Mouse (Mus musculus): ENCODE measurements around the gene Kcnn4. TPM values are rescaled to one million over a fixed set of nuclear protein-coding genes. Genes with fewer than 3 reads are reported as not detected.

The Kcnn4 gene
- polyA plus RNA-seq, 1 experiment from 2014 or later = 0.45 TPM

GRCm38 (mm10) chr7:24431713-24432112 lies 61.6 kb downstream of the Kcnn4 start:
- no peaks in the 10 kb centered on the region for H3K9me3 ChIP-seq (ENCODE audit: control insufficient read depth, low read length)
- no peaks in the 10 kb centered on the region for H3K27me3 ChIP-seq (ENCODE audit: control insufficient read depth, insufficient read depth, low read length)
- DNase-seq (no peak), ATAC-seq (ENCODE audit: low FRiP score, low TSS enrichment) (no peak)
- no peak overlapping the region for H3K9ac ChIP-seq (replicated peaks; ENCODE audit: low read length)
- H3K27ac ChIP-seq (replicated peaks; ENCODE audit: low read depth, low read length) = no peak overlapping the region
- no peaks in the 10 kb centered on the region for H3K36me3 ChIP-seq (ENCODE audit: control insufficient read depth, insufficient read depth, low read length)
- H3K4me1 ChIP-seq (ENCODE audit: control insufficient read depth, insufficient read depth, low read length) = no peaks in the 10 kb centered on the region
- WGBS = 78% methylated on average over 11 of the region's 11 CpGs
- H3K4me2 ChIP-seq (ENCODE audit: low read length) = no peak overlapping the region
- no peak overlapping the region for H3K4me3 ChIP-seq (replicated peaks; ENCODE audit: low read depth, low read length)

- Histone ChIP-seq H3K9ac (replicated peaks; ENCODE audit: low read length) (no peak overlapping the region), H3K27ac (replicated peaks; ENCODE audit: low read depth, low read length) (no peak overlapping the region), H3K4me1 (ENCODE audit: control insufficient read depth, insufficient read depth, low read length) (no peaks in the 10 kb centered on the region), H3K27me3 (ENCODE audit: control insufficient read depth, insufficient read depth, low read length) (no peaks in the 10 kb centered on the region), H3K4me3 (replicated peaks; ENCODE audit: low read depth, low read length) (no peak overlapping the region), H3K9me3 (ENCODE audit: control insufficient read depth, low read length) (no peaks in the 10 kb centered on the region), H3K36me3 (ENCODE audit: control insufficient read depth, insufficient read depth, low read length) (no peaks in the 10 kb centered on the region), H3K4me2 (ENCODE audit: low read length) (no peak overlapping the region)
- WGBS = 69% methylated on average over 5 of the region's 5 CpGs
- DNase-seq (no peak), ATAC-seq (ENCODE audit: low FRiP score, low TSS enrichment) (no peak)
Measured at GRCm38 (mm10) chr7:24435305-24435704, 65.2 kb downstream of the Kcnn4 start.

Small RNAs within 50 kb of the gene (microRNA-seq; reads per million reads assigned to microRNA genes)
- not detected for gene Gm27592

Other genes starting within 250 kb of the Kcnn4 start
- 25.5 and 26.5 TPM in 2 replicates for gene Zfp235, start 236.1 kb upstream of the Kcnn4 start, polyA plus RNA-seq (2014; fragmentation: Nextera tagmentation; extraction: Ambion mirVana)
- 2.5 and 4.3 TPM in 2 replicates for gene Zfp114, start 195.2 kb upstream of the Kcnn4 start, polyA plus RNA-seq (2014; fragmentation: Nextera tagmentation; extraction: Ambion mirVana)
- 3.1 and 6.6 TPM in 2 replicates for gene Zfp111, start 158.8 kb upstream of the Kcnn4 start, polyA plus RNA-seq (2014; fragmentation: Nextera tagmentation; extraction: Ambion mirVana)
- 2.7 and 3.7 TPM in 2 replicates for gene Zfp109, start 132.7 kb upstream of the Kcnn4 start, polyA plus RNA-seq (2014; fragmentation: Nextera tagmentation; extraction: Ambion mirVana)
- 6.2 and 6.6 TPM in 2 replicates for gene Zfp108, start 115.5 kb upstream of the Kcnn4 start, polyA plus RNA-seq (2014; fragmentation: Nextera tagmentation; extraction: Ambion mirVana)
- 5.9 and 8.7 TPM in 2 replicates for gene Zfp93, start 99.8 kb upstream of the Kcnn4 start, polyA plus RNA-seq (2014; fragmentation: Nextera tagmentation; extraction: Ambion mirVana)
- 34.2 and 34.3 TPM in 2 replicates for gene Zfp61, start 69.0 kb upstream of the Kcnn4 start, polyA plus RNA-seq (2014; fragmentation: Nextera tagmentation; extraction: Ambion mirVana)
- gene Zfp94, start 53.6 kb upstream of the Kcnn4 start, polyA plus RNA-seq (2014; fragmentation: Nextera tagmentation; extraction: Ambion mirVana) = 18.9 and 19.2 TPM in 2 replicates
- not detected in 2 replicates for gene Tescl, start 36.3 kb upstream of the Kcnn4 start, polyA plus RNA-seq (2014; fragmentation: Nextera tagmentation; extraction: Ambion mirVana)
- not detected in 2 replicates for gene Lypd5, start 21.1 kb upstream of the Kcnn4 start, polyA plus RNA-seq (2014; fragmentation: Nextera tagmentation; extraction: Ambion mirVana)
- 32.9 and 33.3 TPM in 2 replicates for gene Smg9, start 29.4 kb downstream of the Kcnn4 start, polyA plus RNA-seq (2014; fragmentation: Nextera tagmentation; extraction: Ambion mirVana)
- gene Irgc1, start 82.0 kb downstream of the Kcnn4 start, polyA plus RNA-seq (2014; fragmentation: Nextera tagmentation; extraction: Ambion mirVana) = not detected in 2 replicates
- gene Plaur, start 92.2 kb downstream of the Kcnn4 start, polyA plus RNA-seq (2014; fragmentation: Nextera tagmentation; extraction: Ambion mirVana) = 1.1 and 2.6 TPM in 2 replicates
- gene Cadm4, start 111.8 kb downstream of the Kcnn4 start, polyA plus RNA-seq (2014; fragmentation: Nextera tagmentation; extraction: Ambion mirVana) = 26.2 and 63.4 TPM in 2 replicates
- 216 and 303 TPM in 2 replicates for gene Zfp428, start 136.7 kb downstream of the Kcnn4 start, polyA plus RNA-seq (2014; fragmentation: Nextera tagmentation; extraction: Ambion mirVana)
- gene AC161166.1, start 142.2 kb downstream of the Kcnn4 start, polyA plus RNA-seq (2014; fragmentation: Nextera tagmentation; extraction: Ambion mirVana) = 0.93 and 1.8 TPM in 2 replicates
- 24.6 and 30.3 TPM in 2 replicates for gene Irgq, start 160.4 kb downstream of the Kcnn4 start, polyA plus RNA-seq (2014; fragmentation: Nextera tagmentation; extraction: Ambion mirVana)
- not detected in 2 replicates for gene Pinlyp, start 175.9 kb downstream of the Kcnn4 start, polyA plus RNA-seq (2014; fragmentation: Nextera tagmentation; extraction: Ambion mirVana)
- 55.0 and 55.8 TPM in 2 replicates for gene Xrcc1, start 176.0 kb downstream of the Kcnn4 start, polyA plus RNA-seq (2014; fragmentation: Nextera tagmentation; extraction: Ambion mirVana)
- 18.5 and 24.2 TPM in 2 replicates for gene Ethe1, start 217.3 kb downstream of the Kcnn4 start, polyA plus RNA-seq (2014; fragmentation: Nextera tagmentation; extraction: Ambion mirVana)
- 9.2 and 12.1 TPM in 2 replicates for gene Zfp575, start 217.4 kb downstream of the Kcnn4 start, polyA plus RNA-seq (2014; fragmentation: Nextera tagmentation; extraction: Ambion mirVana)
- not detected in 2 replicates for gene Phldb3, start 240.5 kb downstream of the Kcnn4 start, polyA plus RNA-seq (2014; fragmentation: Nextera tagmentation; extraction: Ambion mirVana)

Data from midbrain, embryonic 14.5 days (tissue).